Mouse (Mus musculus) G1E (cell line): ENCODE data around the gene Slc26a9. TPM values are rescaled to one million over a fixed set of nuclear protein-coding genes. Genes with fewer than 3 reads are reported as not detected.

Experiments
- ATAC-seq: 2 replicates; pipeline ENCODE4 v1.8.0; 2016; ENCODE audit warnings: mild to moderate bottlenecking; ENCODE audit not compliant: insufficient number of reproducible peaks, poor library complexity, low FRiP score, severe bottlenecking; ENCODE audit errors: extremely low read depth
- DNase-seq: peaks from one replicate; pipeline ENCODE4 v3.0.0; 2012; ENCODE audit warnings: low spot score
- H3K27me3 ChIP-seq: 2 replicates; pipeline ENCODE4 v1.6.1; 2012; ENCODE audit warnings: mild to moderate bottlenecking, low read length, inconsistent platforms; ENCODE audit not compliant: insufficient read depth
- H3K36me3 ChIP-seq: replicated peaks from 2 replicates; pipeline ENCODE3; 2012; ENCODE audit warnings: mild to moderate bottlenecking, inconsistent platforms
- H3K4me1 ChIP-seq: 2 replicates; pipeline ENCODE4 v1.6.1; 2012; ENCODE audit warnings: low read depth, low read length, inconsistent platforms, mixed read lengths; ENCODE audit not compliant: insufficient read depth
- H3K4me3 ChIP-seq: 2 replicates; pipeline ENCODE4 v1.5.1; 2012; ENCODE audit warnings: low read depth, mild to moderate bottlenecking, inconsistent platforms, low read length, moderate library complexity, mixed read lengths
- H3K9me3 ChIP-seq: replicated peaks from 2 replicates; pipeline ENCODE4 v1.6.1; 2012; ENCODE audit warnings: inconsistent platforms
- CTCF ChIP-seq: IDR thresholded peaks from 2 replicates; pipeline ENCODE4 v1.5.1; 2012; ENCODE audit warnings: low read depth, low read length, inconsistent platforms, mixed read lengths
- GATA1 ChIP-seq: IDR thresholded peaks from 2 replicates; pipeline ENCODE4 v1.6.1; 2012; ENCODE audit warnings: borderline replicate concordance, low read length, inconsistent platforms, mixed read lengths
- GATA2 ChIP-seq: IDR thresholded peaks from 2 replicates; pipeline ENCODE4 v1.6.1; 2012; ENCODE audit warnings: low read depth, low read length, inconsistent platforms, borderline replicate concordance
- POLR2AphosphoS5 ChIP-seq: IDR thresholded peaks from 2 replicates; pipeline ENCODE4 v1.6.1; 2012; ENCODE audit warnings: low read depth, low read length, inconsistent platforms; ENCODE audit not compliant: insufficient replicate concordance
- TAL1 ChIP-seq: conservative IDR thresholded peaks from 2 replicates; pipeline ENCODE4 v1.6.1; 2012; ENCODE audit warnings: low read depth, low read length, inconsistent platforms, mixed read lengths
- polyA plus RNA-seq: library from polyadenylated mRNA; stranded (reverse); fragments of >175 nt; gene quantifications from 2 replicates; pipeline ENCODE4 v1.2.3, GENCODE M21; 2012
- total RNA-seq, 2 experiments: library from RNA; stranded (forward) in 1 of 2; stranded (reverse) in 1 of 2; fragments of 200-1000 nt in 1 of 2; fragments of >200 nt in 1 of 2; fragmentation: Nextera tagmentation in 1 of 2; gene quantifications; 2 replicates each; pipeline ENCODE4 v1.2.3; 2014 to 2017

Slc26a9 gene
- total and polyA plus RNA-seq, 3 experiments, result 0.17 to 1.9 (median 0.98) TPM

- Histone ChIP-seq H3K4me1 (peaks cover 15% of the 10 kb centered on the region), H3K4me3 (no peak overlapping the region), H3K36me3 (no peaks in the 10 kb centered on the region), H3K9me3 (no peaks in the 10 kb centered on the region), H3K27me3 (peaks cover 75% of the 10 kb centered on the region)
- DNase-seq (no peak), ATAC-seq (no peak)
- no peak for TF ChIP-seq POLR2AphosphoS5
- no peak for TF ChIP-seq TAL1
- TF ChIP-seq GATA1, result no peak
- no peak for TF ChIP-seq CTCF
- TF ChIP-seq GATA2, result no peak
These were observed 9.1 kb upstream of the Slc26a9 start for GRCm38 (mm10) chr1:131734657-131735273.

- TF ChIP-seq GATA2, result no peak
- TF ChIP-seq CTCF, result no peak
- TF ChIP-seq POLR2AphosphoS5, result no peak
- no peak for TF ChIP-seq GATA1
- no peak for TF ChIP-seq TAL1
- no peaks in the 10 kb centered on the region for H3K9me3 ChIP-seq
- H3K4me3 ChIP-seq, result no peak overlapping the region
- peaks cover 15% of the 10 kb centered on the region for H3K4me1 ChIP-seq
- H3K27me3 ChIP-seq, result peaks cover 71% of the 10 kb centered on the region
- no peaks in the 10 kb centered on the region for H3K36me3 ChIP-seq
- ATAC-seq (peak; percentile 75), DNase-seq (no peak)
These were observed 7.3 kb upstream of the Slc26a9 start for GRCm38 (mm10) chr1:131736494-131736893.

- H3K4me1 ChIP-seq, result peaks cover 15% of the 10 kb centered on the region
- no peaks in the 10 kb centered on the region for H3K36me3 ChIP-seq
- H3K27me3 ChIP-seq, result peaks cover 69% of the 10 kb centered on the region
- no peaks in the 10 kb centered on the region for H3K9me3 ChIP-seq
- H3K4me3 ChIP-seq, result no peak overlapping the region
- no peak for DNase-seq
- TF ChIP-seq CTCF, result no peak
- no peak for TF ChIP-seq POLR2AphosphoS5
- no peak for TF ChIP-seq TAL1
- TF ChIP-seq GATA2, result no peak
- no peak for TF ChIP-seq GATA1
- ATAC-seq, result no peak
These were observed 6.6 kb upstream of the Slc26a9 start for GRCm38 (mm10) chr1:131737269-131737668.

GRCm38 (mm10) chr1:131738760-131739159, 5.1 kb upstream of the Slc26a9 start:
- no peak for DNase-seq
- peaks cover 75% of the 10 kb centered on the region for H3K27me3 ChIP-seq
- H3K4me1 ChIP-seq, result peaks cover 18% of the 10 kb centered on the region
- H3K36me3 ChIP-seq, result no peaks in the 10 kb centered on the region
- TF ChIP-seq TAL1 (no peak), GATA1 (no peak), POLR2AphosphoS5 (no peak), CTCF (no peak), GATA2 (no peak)
- ATAC-seq, result no peak
- no peaks in the 10 kb centered on the region for H3K9me3 ChIP-seq
- no peak overlapping the region for H3K4me3 ChIP-seq

GRCm38 (mm10) chr1:131739481-131740160, 4.2 kb upstream of the Slc26a9 start:
- Histone ChIP-seq H3K27me3 (peaks cover 79% of the 10 kb centered on the region), H3K9me3 (no peaks in the 10 kb centered on the region), H3K4me1 (peaks cover 25% of the 10 kb centered on the region), H3K36me3 (no peaks in the 10 kb centered on the region), H3K4me3 (no peak overlapping the region)
- no peak for TF ChIP-seq GATA1
- no peak for TF ChIP-seq POLR2AphosphoS5
- no peak for TF ChIP-seq CTCF
- no peak for TF ChIP-seq GATA2
- TF ChIP-seq TAL1, result no peak
- ATAC-seq (no peak), DNase-seq (no peak)

DNA sequence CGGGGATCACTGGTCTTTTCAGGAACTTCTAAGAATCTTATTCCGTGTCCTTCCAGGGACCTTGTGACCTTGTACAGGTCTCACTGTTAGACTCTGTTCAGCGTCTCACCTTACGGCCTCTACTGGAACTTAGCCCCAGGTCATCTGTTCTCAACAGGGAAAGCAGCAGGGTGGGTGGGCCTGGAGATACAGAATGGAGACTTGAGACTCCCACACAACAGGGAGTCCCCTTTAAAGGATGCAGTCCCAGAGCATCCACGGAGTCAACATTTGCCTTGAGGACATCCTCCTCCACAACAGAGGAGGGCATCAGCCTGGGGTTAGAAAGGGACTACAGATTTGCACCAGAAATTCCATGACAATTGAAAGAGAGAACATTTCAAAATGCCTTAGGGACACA, 1.6 kb downstream of the Slc26a9 start:
- TF ChIP-seq GATA1, result no peak
- TF ChIP-seq TAL1, result no peak
- TF ChIP-seq GATA2, result no peak
- TF ChIP-seq CTCF, result no peak
- no peak for TF ChIP-seq POLR2AphosphoS5
- Histone ChIP-seq H3K4me1 (peaks cover 27% of the 10 kb centered on the region), H3K4me3 (no peak overlapping the region), H3K9me3 (no peaks in the 10 kb centered on the region), H3K27me3 (peaks cover 87% of the 10 kb centered on the region), H3K36me3 (no peaks in the 10 kb centered on the region)
- no peak for ATAC-seq
- no peak for DNase-seq
